Mouse (Mus musculus) liver, embryonic 16.5 days (tissue): ENCODE measurements around the gene Olfr8. TPM values are rescaled to one million over a fixed set of nuclear protein-coding genes. Genes with fewer than 3 reads are reported as not detected.
"Not testable (repeated sequence)": the region's sequence is repeated elsewhere in the genome, so short reads cannot be mapped to it uniquely, and the experiment has no call there.

Experiments
- ATAC-seq: fragments of 200-750 bp; cut with Nextera tagmentation; 2 replicates; pipeline ENCODE4 v1.8.0; 2017; ENCODE audit warnings: low read depth, mild to moderate bottlenecking, moderate number of reproducible peaks, moderate library complexity
- H3K27ac ChIP-seq: fragments of 300-500 bp; sonication (generic); 2 replicates; pipeline ENCODE4 v1.5.1; 2014; ENCODE audit warnings: mild to moderate bottlenecking, low read length
- H3K27me3 ChIP-seq: fragments of 300-500 bp; sonication (generic); 2 replicates; pipeline ENCODE4 v1.6.1; 2014; ENCODE audit warnings: low read depth, low read length, mixed read lengths; ENCODE audit not compliant: control insufficient read depth, insufficient read depth
- H3K36me3 ChIP-seq: fragments of 300-500 bp; sonication (generic); 2 replicates; pipeline ENCODE4 v1.6.1; 2014; ENCODE audit warnings: mild to moderate bottlenecking; ENCODE audit not compliant: control insufficient read depth, insufficient read depth
- H3K4me1 ChIP-seq: fragments of 300-500 bp; sonication (generic); 2 replicates; pipeline ENCODE4 v1.6.1; 2014; ENCODE audit warnings: low read depth, low read length, mixed read lengths; ENCODE audit not compliant: control insufficient read depth
- H3K4me2 ChIP-seq: fragments of 300-500 bp; sonication (generic); 2 replicates; pipeline ENCODE4 v1.6.1; 2014; ENCODE audit warnings: low read depth, low read length, mixed read lengths
- H3K4me3 ChIP-seq: fragments of 300-500 bp; sonication (generic); 2 replicates; pipeline ENCODE4 v1.5.1; 2014; ENCODE audit warnings: low read depth, mild to moderate bottlenecking, low read length
- H3K9ac ChIP-seq: fragments of 300-500 bp; sonication (generic); 2 replicates; pipeline ENCODE4 v1.6.1; 2014; ENCODE audit warnings: low read depth, low read length
- H3K9me3 ChIP-seq: fragments of 300-500 bp; sonication (generic); replicated peaks from 2 replicates; pipeline ENCODE4 v1.6.1; 2016; ENCODE audit warnings: low read length; ENCODE audit not compliant: control insufficient read depth
- WGBS: fragments of 180-500 bp; shearing (Covaris S2); extraction: QIAGEN DNeasy Blood & Tissue Kit; methylation state at CpG from one replicate; pipeline ENCODE4 v1.1.7; 2014; ENCODE audit not compliant: insufficient replicate concordance; 5-methylcytosine and 5-hydroxymethylcytosine counted together
- polyA plus RNA-seq: library from polyadenylated mRNA; unstranded; fragments of >200 nt; fragmentation: Nextera tagmentation; extraction: Ambion mirVana; gene quantifications from 2 replicates; pipeline ENCODE4 v1.2.1, GENCODE M21; 2015

The Olfr8 gene
- polyA plus RNA-seq, result not detected in 2 replicates

DNA sequence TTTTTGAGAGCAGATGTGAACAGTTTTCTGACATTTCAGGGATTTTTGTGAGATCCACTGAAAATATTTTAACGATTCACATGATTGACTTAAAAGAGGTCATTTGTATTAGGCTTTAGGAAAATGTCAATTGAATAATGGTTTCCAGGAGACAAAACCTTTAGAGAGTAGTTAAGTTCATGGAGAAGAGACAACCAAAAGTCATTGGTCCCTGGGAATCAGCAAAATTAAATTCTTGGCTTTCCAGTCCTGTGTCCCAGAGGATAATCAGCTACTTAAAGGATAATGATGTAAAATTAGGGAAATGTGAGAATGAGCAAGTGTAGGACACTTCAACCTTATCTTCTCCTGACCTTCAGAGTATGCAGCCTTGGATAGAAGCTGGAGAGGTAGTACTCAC, at the start of gene Olfr8:
TSS of gene Olfr8 (plus strand) at position 301 of the 400 bp plus-strand sequence.
- H3K9me3 ChIP-seq, H3K27me3 ChIP-seq, H3K4me3 ChIP-seq, H3K4me1 ChIP-seq, ATAC-seq, H3K9ac ChIP-seq, H3K27ac ChIP-seq, H3K4me2 ChIP-seq, H3K36me3 ChIP-seq: not testable (repeated sequence)
- 66% methylated on average over 1 of the region's 1 CpGs for WGBS

DNA sequence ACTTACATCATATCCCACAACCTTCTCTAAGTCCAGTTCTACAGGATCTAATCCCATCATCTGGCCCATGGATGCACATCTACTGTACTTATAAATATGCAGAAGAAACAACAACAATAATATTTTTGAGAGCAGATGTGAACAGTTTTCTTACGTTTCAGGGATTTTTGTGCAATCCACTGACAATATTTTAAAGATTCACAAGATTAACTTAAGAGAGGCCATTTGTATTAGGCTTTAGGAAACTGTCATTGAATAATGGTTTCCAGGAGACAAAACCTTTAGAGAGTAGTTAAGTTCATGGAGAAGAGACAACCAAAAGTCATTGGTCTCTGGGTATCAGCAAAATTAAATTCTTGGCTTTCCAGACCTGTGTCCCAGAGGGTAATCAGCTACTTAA, 37.6 kb upstream of the Olfr8 start, which contains the start of gene Olfr1354:
TSS of gene Olfr1354 (plus strand) at position 301 of the 400 bp plus-strand sequence.
- ATAC-seq, H3K9ac ChIP-seq, H3K4me2 ChIP-seq, H3K4me3 ChIP-seq, H3K36me3 ChIP-seq, H3K27ac ChIP-seq, H3K27me3 ChIP-seq, H3K4me1 ChIP-seq, H3K9me3 ChIP-seq: not testable (repeated sequence)
- WGBS, result 53% methylated on average over 1 of the region's 1 CpGs

- not testable (repeated sequence) for H3K36me3 ChIP-seq, ATAC-seq, H3K4me1 ChIP-seq, H3K27me3 ChIP-seq, H3K4me3 ChIP-seq, H3K9ac ChIP-seq, H3K9me3 ChIP-seq, H3K4me2 ChIP-seq, H3K27ac ChIP-seq
These were observed 12.6 kb downstream of the Olfr8 start, which contains the start of gene Olfr1353 for GRCm38 (mm10) chr10:78963009-78963408. Gene Olfr1353, plus strand, starts transcription at chr10:78963309.

DNA sequence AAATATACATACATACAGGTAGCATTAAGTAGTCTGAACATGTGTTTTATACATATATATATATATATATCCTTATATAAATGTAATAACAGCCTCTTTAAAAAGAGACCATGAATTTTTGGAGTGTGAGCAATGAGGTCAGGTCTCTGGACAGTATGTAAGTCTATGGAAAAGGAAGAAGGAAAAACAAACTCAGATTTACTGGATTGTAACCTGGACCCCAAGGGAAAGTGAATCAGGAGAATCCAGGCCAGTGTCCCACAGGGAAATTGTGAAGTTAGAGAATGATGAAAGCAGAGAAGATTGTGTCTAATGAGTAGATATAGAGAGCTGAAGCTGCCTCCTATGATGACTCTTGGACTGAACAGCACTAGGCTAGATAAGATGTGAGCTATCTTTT, 30.3 kb downstream of the Olfr8 start, which contains the start of gene Olfr1352:
TSS of gene Olfr1352 (plus strand) at position 301 of the 400 bp plus-strand sequence.
- no peaks in the 10 kb centered on the region for H3K36me3 ChIP-seq
- H3K9ac ChIP-seq, result no peak within 1 kb of the TSS
- no peaks in the 10 kb centered on the region for H3K9me3 ChIP-seq
- no peak within 1 kb of the TSS for H3K4me3 ChIP-seq
- no peak within 1 kb of the TSS for H3K4me2 ChIP-seq
- no peak for ATAC-seq
- H3K27ac ChIP-seq, result no peak within 1 kb of the TSS
- no peaks in the 10 kb centered on the region for H3K4me1 ChIP-seq
- H3K27me3 ChIP-seq, result no peaks in the 10 kb centered on the region

Other genes with a start within 250 kb of the Olfr8 start
- not detected in 2 replicates for gene Casp14, start 232.3 kb upstream of the Olfr8 start, polyA plus RNA-seq
- gene Ccdc105, start 197.6 kb upstream of the Olfr8 start, polyA plus RNA-seq, result not detected in 2 replicates
- 0.22 and 0.26 TPM in 2 replicates for gene Slc1a6, start 170.1 kb upstream of the Olfr8 start, polyA plus RNA-seq
- not detected in 2 replicates for gene Olfr1356, start 98.5 kb upstream of the Olfr8 start, polyA plus RNA-seq
- not detected in 2 replicates for gene Olfr1355, start 75.1 kb upstream of the Olfr8 start, polyA plus RNA-seq
- not detected in 2 replicates for gene Olfr1354, start 37.5 kb upstream of the Olfr8 start, polyA plus RNA-seq
- gene Olfr1353, start 12.7 kb downstream of the Olfr8 start, polyA plus RNA-seq, result not detected in 2 replicates
- not detected in 2 replicates for gene Olfr1352, start 30.4 kb downstream of the Olfr8 start, polyA plus RNA-seq
- not detected in 2 replicates for gene Olfr1351, start 61.8 kb downstream of the Olfr8 start, polyA plus RNA-seq
- gene Olfr57, start 78.1 kb downstream of the Olfr8 start, polyA plus RNA-seq, result not detected in 2 replicates
- gene 2610008E11Rik, start 147.0 kb downstream of the Olfr8 start, polyA plus RNA-seq, result 3.1 and 3.5 TPM in 2 replicates
- not detected in 2 replicates for gene Vmn2r80, start 198.1 kb downstream of the Olfr8 start, polyA plus RNA-seq